Mouse (Mus musculus) urinary bladder, postnatal 25 days (tissue): ENCODE results near the gene Drd5.
A peak's percentile ranks its signal among the peaks of the same experiment; 100 is the strongest.

Experiments
- DNase-seq: peaks from one replicate; pipeline ENCODE4 v3.0.0; 2022; ENCODE audit warnings: low spot score

Gene Drd5

GRCm38 (mm10) chr5:38318966-38319786, at the start of gene Drd5:
Gene Drd5, plus strand, starts transcription at chr5:38319367.
- DNase-seq, result no peak

- no peak for DNase-seq
Measured at GRCm38 (mm10) chr5:38270942-38271341, 48.2 kb upstream of the Drd5 start.

- DNase-seq, result no peak
Measured at GRCm38 (mm10) chr5:38273831-38274230, 45.3 kb upstream of the Drd5 start.

DNA sequence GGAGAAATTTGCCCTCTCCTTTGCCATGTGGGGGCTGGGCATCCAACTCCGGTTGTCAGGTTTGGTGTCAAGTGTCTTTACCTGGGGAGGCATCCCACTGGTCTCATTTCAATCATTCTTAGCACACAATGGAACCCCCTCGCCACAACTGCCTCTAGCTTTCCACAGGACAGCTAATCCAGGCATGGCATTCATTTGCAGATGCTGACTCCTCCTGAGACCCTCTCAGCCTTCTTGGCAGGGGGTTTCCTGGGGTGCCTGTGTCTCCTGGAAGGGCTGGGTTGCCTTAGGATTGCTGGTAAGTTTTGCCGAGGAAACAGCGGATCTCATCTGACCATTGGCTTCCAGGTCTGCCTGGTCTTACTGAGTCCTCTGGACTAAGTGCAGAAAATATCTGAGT, 43.4 kb upstream of the Drd5 start, which contains the start of gene Otop1:
Gene Otop1, plus strand, starts transcription at position 202 of the 400 bp plus-strand sequence.
- DNase-seq, result no peak

DNA sequence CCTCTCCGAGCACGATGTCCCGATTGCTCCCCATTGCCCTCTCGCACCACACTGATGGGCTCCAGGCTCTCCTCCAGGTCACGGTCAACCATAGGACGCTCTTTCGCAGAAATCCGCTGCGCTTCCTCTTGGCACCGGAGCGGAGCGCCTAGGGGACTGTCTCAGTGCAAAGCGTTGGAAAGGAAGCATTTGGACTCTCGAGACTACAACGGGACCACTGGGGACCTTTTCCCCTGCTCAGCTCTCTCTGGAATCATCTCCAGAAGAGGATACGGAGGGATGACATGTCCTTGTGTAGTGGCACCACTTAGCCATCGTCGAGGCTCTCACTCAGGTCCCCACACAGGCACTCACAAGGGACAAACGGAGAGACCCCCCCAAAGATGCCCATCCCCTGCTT, 42.7 kb upstream of the Drd5 start:
- DNase-seq, result no peak

GRCm38 (mm10) chr5:38277098-38277866, 41.9 kb upstream of the Drd5 start:
- no peak for DNase-seq

DNA sequence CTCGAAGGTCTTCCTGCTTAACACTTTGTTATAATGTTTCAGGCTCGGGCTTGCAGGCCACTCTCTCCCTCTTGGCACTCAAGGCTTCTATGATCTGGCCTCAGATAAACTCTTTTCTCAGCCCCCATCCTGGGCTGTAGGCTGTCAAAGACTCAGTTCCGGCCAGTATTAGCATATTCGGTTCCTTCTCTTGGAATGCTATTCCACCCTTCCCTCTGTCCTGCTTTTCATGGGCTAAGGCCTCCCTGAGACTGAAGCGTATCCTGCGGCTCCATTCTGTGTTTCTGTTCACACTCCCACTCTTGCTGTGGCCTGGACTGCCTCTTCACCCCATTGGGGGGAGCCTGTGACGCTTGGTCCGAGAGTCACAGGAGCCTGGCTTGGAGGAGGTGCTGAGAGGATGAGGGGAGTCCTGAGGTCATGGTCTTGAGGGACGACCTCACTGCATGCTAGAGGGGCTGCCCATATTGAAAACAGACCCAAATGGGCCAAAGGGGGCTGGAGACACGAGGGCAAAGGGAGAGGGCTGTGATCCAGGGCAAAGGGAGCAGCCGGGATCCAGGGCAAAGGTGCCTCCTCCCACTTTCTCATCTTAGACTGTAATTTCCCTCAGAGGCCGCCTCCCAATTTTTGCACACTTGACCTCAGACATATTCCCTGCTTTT, 41.1 kb upstream of the Drd5 start:
- DNase-seq, result no peak

DNA sequence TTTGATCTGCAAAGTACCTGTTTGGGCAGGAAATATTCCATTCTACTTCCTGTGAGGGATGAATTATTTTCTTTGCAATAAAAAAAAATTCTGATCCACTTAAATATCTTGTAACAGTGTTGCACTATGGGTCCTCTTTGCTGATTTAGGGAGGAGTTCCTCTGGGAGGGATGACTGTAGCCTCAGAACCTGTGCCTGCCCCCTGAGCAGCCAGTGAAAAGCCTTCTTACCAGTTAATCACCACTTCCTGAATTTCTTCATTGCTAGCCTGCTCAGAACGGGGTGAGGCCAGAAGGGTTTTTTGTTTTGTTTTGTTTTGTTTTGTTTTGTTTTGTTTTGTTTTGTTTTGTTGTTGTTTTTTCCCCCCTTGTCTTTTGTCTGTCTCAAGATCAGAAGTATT, 39.1 kb upstream of the Drd5 start:
- DNase-seq, result no peak

- DNase-seq, result no peak
Measured at GRCm38 (mm10) chr5:38285724-38286123, 33.4 kb upstream of the Drd5 start.

DNA sequence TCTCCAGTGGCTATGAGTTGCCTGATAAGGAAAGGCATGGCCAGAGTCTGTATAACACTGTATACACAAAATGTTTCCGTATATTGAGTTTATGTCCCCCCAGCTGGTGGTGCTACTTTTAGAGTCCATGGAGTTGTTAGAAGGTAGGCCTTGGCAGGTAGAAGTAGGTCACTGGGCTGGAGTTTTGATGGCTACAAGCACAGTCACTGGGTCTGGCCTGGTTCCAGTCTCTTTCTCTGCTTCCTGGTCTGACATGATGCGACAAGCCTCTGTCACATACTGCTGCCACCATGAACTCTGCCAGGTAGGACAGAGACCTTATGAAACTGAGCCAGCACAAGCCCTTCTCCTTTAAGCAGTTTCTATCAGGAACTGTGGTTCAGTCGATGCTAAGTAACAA, 30.7 kb upstream of the Drd5 start:
- DNase-seq, result no peak

GRCm38 (mm10) chr5:38301761-38302411, 17.3 kb upstream of the Drd5 start:
- DNase-seq, result no peak

GRCm38 (mm10) chr5:38302651-38303050, 16.5 kb upstream of the Drd5 start:
- no peak for DNase-seq

- DNase-seq, result no peak
Measured at GRCm38 (mm10) chr5:38305241-38305640, 13.9 kb upstream of the Drd5 start.

DNA sequence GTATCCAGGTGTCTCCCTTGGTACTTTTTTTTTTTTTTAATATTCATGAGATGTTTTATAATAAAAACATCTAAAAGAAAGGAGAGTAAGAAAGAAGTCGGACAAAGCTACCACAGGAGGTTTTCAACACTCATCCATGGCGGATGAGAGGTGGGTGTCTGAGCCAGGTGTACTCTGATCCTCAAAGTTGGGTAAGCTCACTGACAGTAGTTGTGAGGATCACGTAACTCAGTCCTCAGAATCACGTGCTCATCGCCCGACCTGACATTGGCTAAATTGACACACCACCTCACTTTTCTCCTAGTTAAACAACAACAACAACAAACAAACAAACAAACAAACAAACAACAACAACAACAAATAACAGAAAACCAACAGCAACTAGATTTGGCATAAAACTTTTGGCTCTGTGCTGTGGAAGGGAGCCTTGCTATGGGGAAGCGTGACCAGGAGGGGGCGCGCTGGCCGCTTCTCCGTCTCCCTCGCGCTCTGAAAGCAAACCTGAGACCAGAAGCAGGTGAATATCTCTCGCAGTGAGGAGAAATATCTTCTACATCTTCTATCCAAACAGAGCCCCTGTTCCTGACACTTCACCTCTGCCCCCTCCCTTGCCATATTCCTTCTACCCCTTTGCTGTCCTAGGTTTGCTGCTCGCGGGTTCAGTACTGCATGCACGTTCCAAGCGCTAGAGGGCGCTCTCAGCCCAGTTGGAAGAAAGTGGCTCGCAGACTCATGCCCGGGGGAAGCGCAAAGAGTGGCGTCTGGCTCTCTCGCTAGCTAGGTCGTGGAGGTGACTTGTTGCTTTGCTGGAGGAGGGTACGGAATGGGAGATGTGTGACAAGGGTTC, 11.7 kb upstream of the Drd5 start:
- peak; percentile 91 for DNase-seq

DNA sequence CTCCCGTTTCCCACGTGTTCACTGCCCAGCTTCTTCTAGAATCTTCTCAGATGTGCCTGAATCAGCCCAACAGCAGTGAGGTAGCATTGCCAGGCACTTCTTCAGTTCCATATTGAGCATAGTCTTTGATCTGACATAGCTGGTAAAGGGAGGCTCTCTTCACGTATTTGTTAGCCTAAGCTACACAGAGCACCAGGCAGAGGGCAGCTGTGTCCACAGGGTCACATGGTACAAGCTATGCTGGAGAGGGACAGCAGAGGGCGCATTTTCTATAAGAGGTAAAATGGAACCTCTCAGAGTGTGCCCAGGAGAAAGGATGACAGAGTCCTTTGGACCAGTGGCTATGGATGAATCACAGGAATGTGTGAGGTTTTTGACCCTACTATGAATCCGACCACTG, 10.3 kb upstream of the Drd5 start:
- DNase-seq, result peak; percentile 21

GRCm38 (mm10) chr5:38309795-38310194, 9.4 kb upstream of the Drd5 start:
- no peak for DNase-seq

DNA sequence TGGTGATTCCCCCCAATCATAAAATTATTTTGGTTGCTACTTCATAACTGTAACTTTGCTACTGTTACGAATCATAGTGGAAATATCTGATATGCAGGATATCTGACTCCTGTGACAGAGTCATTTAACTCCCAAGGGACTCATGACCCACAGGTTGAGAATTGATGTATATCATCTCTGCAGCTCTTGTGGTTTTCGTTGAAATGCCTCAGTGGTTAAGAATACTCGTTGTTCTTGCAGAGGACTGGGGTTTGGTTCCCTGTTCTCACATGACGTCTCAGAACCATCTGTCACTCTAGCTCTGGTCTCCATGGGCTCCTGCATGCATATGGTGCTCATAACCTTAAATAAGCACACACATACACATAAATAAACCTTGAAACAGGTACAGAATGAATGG, 14.2 kb downstream of the Drd5 start:
- no peak for DNase-seq

GRCm38 (mm10) chr5:38334582-38334981, 15.4 kb downstream of the Drd5 start:
- DNase-seq, result no peak

DNA sequence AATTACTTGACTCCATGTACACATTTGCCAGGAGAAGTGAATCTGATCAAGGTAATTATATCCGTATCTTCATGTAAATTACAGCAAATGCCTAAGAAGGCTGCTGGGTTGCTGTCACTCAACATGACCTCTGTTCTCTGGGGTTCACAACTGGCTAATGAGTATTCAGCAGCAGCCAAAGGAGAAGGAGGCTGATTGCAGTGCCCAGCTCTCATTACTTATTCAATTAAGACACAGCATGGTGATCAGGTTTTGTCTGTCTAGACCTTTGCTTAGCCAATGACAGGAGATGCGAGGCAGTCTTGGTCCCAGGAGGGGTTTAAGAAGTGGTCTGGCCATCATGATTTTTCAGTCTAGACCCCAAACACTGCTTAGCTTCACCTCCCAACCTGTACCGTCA, 23.9 kb downstream of the Drd5 start:
- DNase-seq, result no peak

- peak; percentile 6 for DNase-seq
Measured at GRCm38 (mm10) chr5:38346646-38347432, 27.7 kb downstream of the Drd5 start.
